Mouse (Mus musculus) MEL (cell line): ENCODE data around the gene Wdr18. TPM values are rescaled to one million over a fixed set of nuclear protein-coding genes. Genes with fewer than 3 reads are reported as not detected.

Experiments
- DNase-seq: peaks from one replicate; pipeline ENCODE4 v3.0.0; 2011; ENCODE audit warnings: low read depth, low spot score
- H3K27ac ChIP-seq: 2 replicates; pipeline ENCODE4 v1.5.1; 2012; ENCODE audit warnings: low read depth, mild to moderate bottlenecking, control low read depth, low read length, moderate library complexity; ENCODE audit not compliant: control insufficient read depth
- H3K27me3 ChIP-seq, 2 experiments: fragments of 150-350 bp in 1 of 2; sonication (generic) in 1 of 2; 2 replicates each; pipeline ENCODE4 v1.6.1; 2012; ENCODE audit warnings: low read length in 2 of 2, mild to moderate bottlenecking in 2 of 2, improper control_type of control experiment in 1 of 2, moderate library complexity in 1 of 2; ENCODE audit not compliant: insufficient read depth in 2 of 2, control insufficient read depth in 1 of 2
- H3K36me3 ChIP-seq, 2 experiments: 2 replicates each; pipeline ENCODE4 v1.6.1; 2012 to 2014; ENCODE audit warnings: low read length in 2 of 2, improper control_type of control experiment in 1 of 2, inconsistent platforms in 1 of 2, mild to moderate bottlenecking in 1 of 2; ENCODE audit not compliant: insufficient read depth in 2 of 2, control insufficient read depth in 1 of 2
- H3K4me1 ChIP-seq, 2 experiments: fragments of 150-350 bp in 1 of 2; sonication (generic) in 1 of 2; 2 replicates each; pipeline ENCODE4 v1.6.1; 2012; ENCODE audit warnings: low read length in 2 of 2, improper control_type of control experiment in 1 of 2, mild to moderate bottlenecking in 1 of 2; ENCODE audit not compliant: insufficient read depth in 2 of 2, control insufficient read depth in 1 of 2
- H3K4me3 ChIP-seq, 2 experiments: fragments of 150-350 bp in 1 of 2; sonication (generic) in 1 of 2; 2 replicates each; pipeline ENCODE4 v1.5.1; 2012; ENCODE audit warnings: low read depth in 2 of 2, low read length in 2 of 2, mild to moderate bottlenecking in 2 of 2, moderate library complexity in 2 of 2, control low read depth in 1 of 2, improper control_type of control experiment in 1 of 2; ENCODE audit not compliant: control insufficient read depth in 1 of 2, insufficient read depth in 1 of 2
- H3K79me2 ChIP-seq: 2 replicates; pipeline ENCODE4 v1.6.1; 2012; ENCODE audit warnings: mild to moderate bottlenecking, low read length, moderate library complexity; ENCODE audit not compliant: control insufficient read depth, poor library complexity, insufficient read depth
- H3K9ac ChIP-seq: 2 replicates; pipeline ENCODE4 v1.6.1; 2012; ENCODE audit warnings: low read depth, mild to moderate bottlenecking, control low read depth, low read length, moderate library complexity; ENCODE audit not compliant: control insufficient read depth, poor library complexity, severe bottlenecking
- H3K9me3 ChIP-seq: fragments of 150-350 bp; sonication (generic); replicated peaks from 2 replicates; pipeline ENCODE4 v1.6.1; 2012; ENCODE audit warnings: mild to moderate bottlenecking, low read length, improper control_type of control experiment, moderate library complexity; ENCODE audit not compliant: insufficient read depth
- BHLHE40 ChIP-seq: IDR thresholded peaks from 2 replicates; pipeline ENCODE4 v1.6.1; 2012; ENCODE audit warnings: low read depth, mild to moderate bottlenecking, inconsistent platforms, low read length, improper control_type of control experiment, borderline replicate concordance
- CHD1 ChIP-seq: IDR thresholded peaks from 2 replicates; pipeline ENCODE4 v1.6.1; 2012; ENCODE audit warnings: low read depth, mild to moderate bottlenecking, inconsistent platforms, low read length, improper control_type of control experiment
- CHD2 ChIP-seq: IDR thresholded peaks from 2 replicates; pipeline ENCODE4 v1.6.1; 2011; ENCODE audit warnings: low read length, improper control_type of control experiment
- CTCF ChIP-seq, 3 experiments: IDR thresholded peaks in 2 of 3; conservative IDR thresholded peaks in 1 of 3; 2 replicates each; pipeline ENCODE4 v1.5.1; 2011 to 2012; ENCODE audit warnings: low read length in 3 of 3, low read depth in 2 of 3, mild to moderate bottlenecking in 2 of 3, improper control_type of control experiment in 1 of 3, inconsistent platforms in 1 of 3, mixed read lengths in 1 of 3, moderate library complexity in 1 of 3; ENCODE audit not compliant: control insufficient read depth in 1 of 3, insufficient read depth in 1 of 3, poor library complexity in 1 of 3, severe bottlenecking in 1 of 3
- E2F4 ChIP-seq: IDR thresholded peaks from 2 replicates; pipeline ENCODE4 v1.6.1; 2011; ENCODE audit warnings: low read depth, low read length, improper control_type of control experiment, borderline replicate concordance
- ELF1 ChIP-seq: IDR thresholded peaks from 2 replicates; pipeline ENCODE4 v1.6.1; 2014; ENCODE audit warnings: low read depth, mild to moderate bottlenecking, inconsistent platforms, low read length, improper control_type of control experiment, moderate library complexity
- EP300 ChIP-seq, 2 experiments: IDR thresholded peaks; 2 replicates each; pipeline ENCODE4 v1.6.1; 2011; ENCODE audit warnings: improper control_type of control experiment in 2 of 2, low read length in 2 of 2, low read depth in 1 of 2, mild to moderate bottlenecking in 1 of 2
- ETS1 ChIP-seq: IDR thresholded peaks from 2 replicates; pipeline ENCODE4 v1.6.1; 2012; ENCODE audit warnings: low read depth, mild to moderate bottlenecking, inconsistent platforms, low read length, improper control_type of control experiment, moderate library complexity
- GABPA ChIP-seq: IDR thresholded peaks from 2 replicates; pipeline ENCODE4 v1.6.1; 2012; ENCODE audit warnings: low read depth, mild to moderate bottlenecking, inconsistent platforms, low read length, improper control_type of control experiment, moderate library complexity
- GATA1 ChIP-seq: IDR thresholded peaks from 2 replicates; pipeline ENCODE4 v1.6.1; 2011; ENCODE audit warnings: low read depth, low read length, improper control_type of control experiment
- HCFC1 ChIP-seq: IDR thresholded peaks from 2 replicates; pipeline ENCODE4 v1.6.1; 2012; ENCODE audit warnings: low read depth, mild to moderate bottlenecking, inconsistent platforms, low read length, improper control_type of control experiment, moderate library complexity
- JUND ChIP-seq: IDR thresholded peaks from 2 replicates; pipeline ENCODE4 v1.6.1; 2011; ENCODE audit warnings: low read depth, mild to moderate bottlenecking, improper control_type of control experiment, low read length
- KAT2A ChIP-seq: conservative IDR thresholded peaks from 2 replicates; pipeline ENCODE4 v1.6.1; 2012; ENCODE audit warnings: low read depth, low read length, improper control_type of control experiment, inconsistent platforms
- MAFK ChIP-seq: IDR thresholded peaks from 2 replicates; pipeline ENCODE4 v1.6.1; 2011; ENCODE audit warnings: low read depth, mild to moderate bottlenecking, low read length, improper control_type of control experiment, borderline replicate concordance
- MAX ChIP-seq: IDR thresholded peaks from 2 replicates; pipeline ENCODE4 v1.6.1; 2011; ENCODE audit warnings: low read length, improper control_type of control experiment
- MAZ ChIP-seq: IDR thresholded peaks from 2 replicates; pipeline ENCODE4 v1.6.1; 2012; ENCODE audit warnings: low read depth, mild to moderate bottlenecking, inconsistent platforms, low read length, improper control_type of control experiment
- MEF2A ChIP-seq: IDR thresholded peaks from 2 replicates; pipeline ENCODE4 v1.6.1; 2014; ENCODE audit warnings: low read depth, mild to moderate bottlenecking, inconsistent platforms, low read length, improper control_type of control experiment; ENCODE audit not compliant: poor library complexity, insufficient replicate concordance, severe bottlenecking; ENCODE audit errors: extremely low read depth
- MXI1 ChIP-seq: IDR thresholded peaks from 2 replicates; pipeline ENCODE4 v1.6.1; 2011; ENCODE audit warnings: mild to moderate bottlenecking, low read depth, low read length, improper control_type of control experiment
- MYB ChIP-seq: IDR thresholded peaks from 2 replicates; pipeline ENCODE4 v1.6.1; 2011; ENCODE audit warnings: mild to moderate bottlenecking, low read depth, low read length, improper control_type of control experiment
- MYC ChIP-seq: IDR thresholded peaks from 2 replicates; pipeline ENCODE4 v1.6.1; 2011; ENCODE audit warnings: low read depth, mild to moderate bottlenecking, low read length, improper control_type of control experiment, moderate library complexity
- NELFE ChIP-seq: IDR thresholded peaks from 2 replicates; pipeline ENCODE4 v1.6.1; 2011; ENCODE audit warnings: low read depth, low read length, improper control_type of control experiment
- NRF1 ChIP-seq: IDR thresholded peaks from 2 replicates; pipeline ENCODE4 v1.6.1; 2014; ENCODE audit warnings: low read depth, mild to moderate bottlenecking, inconsistent platforms, low read length, improper control_type of control experiment, moderate library complexity; ENCODE audit not compliant: poor library complexity, insufficient read depth, severe bottlenecking
- POLR2AphosphoS2 ChIP-seq: IDR thresholded peaks from 2 replicates; pipeline ENCODE4 v1.6.1; 2011; ENCODE audit warnings: low read length, improper control_type of control experiment
- POLR2AphosphoS5 ChIP-seq: IDR thresholded peaks from 2 replicates; pipeline ENCODE4 v1.6.1; 2012; ENCODE audit warnings: low read depth, borderline replicate concordance, mild to moderate bottlenecking, inconsistent platforms, low read length, moderate library complexity, mixed read lengths
- RAD21 ChIP-seq: IDR thresholded peaks from 2 replicates; pipeline ENCODE4 v1.6.1; 2011; ENCODE audit warnings: mild to moderate bottlenecking, low read depth, low read length, improper control_type of control experiment
- RCOR1 ChIP-seq: IDR thresholded peaks from 2 replicates; pipeline ENCODE4 v1.6.1; 2012; ENCODE audit warnings: low read depth, mild to moderate bottlenecking, inconsistent platforms, low read length, improper control_type of control experiment
- SIN3A ChIP-seq: IDR thresholded peaks from 2 replicates; pipeline ENCODE4 v1.6.1; 2012; ENCODE audit warnings: low read length, improper control_type of control experiment, inconsistent platforms
- SMC3 ChIP-seq: IDR thresholded peaks from 2 replicates; pipeline ENCODE4 v1.6.1; 2011; ENCODE audit warnings: low read depth, low read length, improper control_type of control experiment
- TAL1 ChIP-seq: IDR thresholded peaks from 2 replicates; pipeline ENCODE4 v1.6.1; 2012; ENCODE audit warnings: mild to moderate bottlenecking, inconsistent platforms, low read length, moderate library complexity, mixed read lengths
- TBP ChIP-seq: IDR thresholded peaks from 2 replicates; pipeline ENCODE4 v1.8.0; 2011; ENCODE audit warnings: low read depth, low read length, improper control_type of control experiment
- TCF12 ChIP-seq: IDR thresholded peaks from 2 replicates; pipeline ENCODE4 v1.6.1; 2014; ENCODE audit warnings: low read depth, mild to moderate bottlenecking, inconsistent platforms, low read length, improper control_type of control experiment, moderate library complexity
- UBTF ChIP-seq: IDR thresholded peaks from 2 replicates; pipeline ENCODE4 v1.6.1; 2012; ENCODE audit warnings: low read depth, mild to moderate bottlenecking, inconsistent platforms, low read length, improper control_type of control experiment, moderate library complexity, borderline replicate concordance; ENCODE audit not compliant: insufficient read depth
- USF1 ChIP-seq: IDR thresholded peaks from 2 replicates; pipeline ENCODE4 v1.6.1; 2014; ENCODE audit warnings: low read depth, mild to moderate bottlenecking, inconsistent platforms, low read length, improper control_type of control experiment, moderate library complexity
- USF2 ChIP-seq, 2 experiments: IDR thresholded peaks; 2 replicates each; pipeline ENCODE4 v1.6.1; 2011 to 2012; ENCODE audit warnings: improper control_type of control experiment in 2 of 2, low read length in 2 of 2, borderline replicate concordance in 1 of 2, inconsistent platforms in 1 of 2, low read depth in 1 of 2, mild to moderate bottlenecking in 1 of 2; ENCODE audit not compliant: insufficient read depth in 1 of 2
- ZKSCAN1 ChIP-seq: IDR thresholded peaks from 2 replicates; pipeline ENCODE4 v1.6.1; 2012; ENCODE audit warnings: low read depth, mild to moderate bottlenecking, inconsistent platforms, low read length, improper control_type of control experiment, moderate library complexity
- ZMIZ1 ChIP-seq: IDR thresholded peaks from 2 replicates; pipeline ENCODE4 v1.6.1; 2012; ENCODE audit warnings: low read depth, mild to moderate bottlenecking, inconsistent platforms, low read length, improper control_type of control experiment, moderate library complexity
- ZNF384 ChIP-seq: IDR thresholded peaks from 2 replicates; pipeline ENCODE4 v1.6.1; 2012; ENCODE audit warnings: low read depth, mild to moderate bottlenecking, inconsistent platforms, low read length, improper control_type of control experiment
- polyA plus RNA-seq, 2 experiments: library from polyadenylated mRNA; stranded (reverse) in 1 of 2; unstranded in 1 of 2; fragments of >175 nt in 1 of 2; fragments of >200 nt in 1 of 2; gene quantifications; 2 replicates each; pipeline versions ENCODE4 v1.2.1 to v1.2.4; 2012; ENCODE audit warnings: low replicate concordance in 2 of 2, low read depth in 1 of 2; ENCODE audit not compliant: insufficient read length in 2 of 2, insufficient read depth in 1 of 2, missing spikeins in 1 of 2
- total RNA-seq: library from RNA; depleted of rRNA; stranded (reverse); fragments of 300-350 nt; gene quantifications from 2 replicates; pipeline ENCODE4 v1.2.3, GENCODE M21; 2012

The Wdr18 gene
- total and polyA plus RNA-seq, 3 experiments: 89.5 to 107 TPM; not detected in 1

- H3K4me3 ChIP-seq: peak within 1 kb of the TSS; percentile 74 to 98
- H3K27ac ChIP-seq: peak within 1 kb of the TSS; percentile 80
- peaks cover 12% of the 10 kb centered on the region for H3K79me2 ChIP-seq
- peak within 1 kb of the TSS; percentile 84 for H3K9ac ChIP-seq
- DNase-seq: peak; percentile 93
- no peaks in the 10 kb centered on the region for H3K9me3 ChIP-seq
- H3K36me3 ChIP-seq: peaks cover 0 to 11% of the 10 kb centered on the region in 2 experiments; a peak in 3 of 4 replicates
- peaks cover 10 to 19% of the 10 kb centered on the region in 2 experiments for H3K4me1 ChIP-seq
- H3K27me3 ChIP-seq: no peaks in the 10 kb centered on the region
- TF ChIP-seq ETS1 (peak; percentile 58), MYB (no peak), POLR2AphosphoS5 (no peak; the same call in 1 of the 2 replicates), NELFE (peak; percentile 63), ZKSCAN1 (no peak), HCFC1 (peak; percentile 74), ELF1 (peak; percentile 58; the same call in 1 of the 2 replicates), KAT2A (no peak; the same call in 1 of the 2 replicates), MXI1 (peak; percentile 97), SMC3 (no peak), GATA1 (no peak), CHD1 (no peak), MEF2A (no peak), CTCF (IDR thresholded peaks at IDR 0.05 in 2 of 3, conservative IDR thresholded peaks at IDR 0.05 in 1 of 3; ENCODE audit: control insufficient read depth in 1 of 3, insufficient read depth in 1 of 3, low read depth in 2 of 3, low read length in 3 of 3, poor library complexity in 1 of 3, severe bottlenecking in 1 of 3) (no peak), E2F4 (no peak), RCOR1 (no peak), RAD21 (no peak), MAX (peak; percentile 95), NRF1 (no peak), MAZ (peak; percentile 95), POLR2AphosphoS2 (peak; percentile 63; the same call in 1 of the 2 replicates), ZNF384 (no peak), MAFK (0 out of 2 replicates have a peak, but pooled peaks have one; percentile 16), CHD2 (no peak), TBP (peak; percentile 62; the same call in 1 of the 2 replicates), ZMIZ1 (no peak), JUND (no peak), SIN3A (peak; percentile 97), USF1 (peak; percentile 98), USF2 (IDR thresholded peaks at IDR 0.05; ENCODE audit: borderline replicate concordance in 1 of 2, insufficient read depth in 1 of 2, low read depth in 1 of 2, low read length in 2 of 2) (peak; percentile 48 to 87; a peak in 3 of 4 replicates), TCF12 (peak; percentile 34; the same call in 1 of the 2 replicates), TAL1 (no peak), GABPA (no peak), UBTF (no peak), BHLHE40 (peak; percentile 95), MYC (peak; percentile 66), EP300 (IDR thresholded peaks at IDR 0.05; ENCODE audit: low read depth in 1 of 2, low read length in 2 of 2) (no peak)
Measured at GRCm38 (mm10) chr10:80016511-80016910, 56.6 kb downstream of the Wdr18 start, which contains the start of gene Arhgap45. Gene Arhgap45, plus strand, starts transcription at chr10:80016653.
